8 mouse cellular contexts compared by ENCODE assay signal in genomic region chr5:27737168-27737567, GRCm38 (mm10). TPM values are rescaled to one million over a fixed set of nuclear protein-coding genes. Genes with fewer than 3 reads are reported as not detected.
DNase-seq lines count a peak whose midpoint lies in the region; ATAC-seq lines count a peak whose summit lies in the region.

No protein-coding gene starts in this region.

- H3K27me3 ChIP-seq in embryonic facial prominence, embryonic 13.5 days: no peaks in the 10 kb centered on the region
- no peaks in the 10 kb centered on the region for H3K27me3 ChIP-seq in intestine, embryonic 14.5 days (replicated peaks; ENCODE audit: control insufficient read depth, insufficient read depth, low read length)

- ATAC-seq in embryonic facial prominence, embryonic 13.5 days (ENCODE audit: insufficient number of reproducible peaks, insufficient read depth, low FRiP score, low TSS enrichment, low read depth): peak; percentile 83
- peak; percentile 73 for ATAC-seq in intestine, embryonic 14.5 days (replicated peaks; ENCODE audit: low FRiP score, low TSS enrichment, low read depth)

- H3K4me3 ChIP-seq in embryonic facial prominence, embryonic 13.5 days: no peak overlapping the region
- H3K4me3 ChIP-seq in intestine, embryonic 14.5 days (ENCODE audit: low read depth, low read length): no peak overlapping the region

- H3K4me1 ChIP-seq in embryonic facial prominence, embryonic 13.5 days: no peaks in the 10 kb centered on the region
- no peaks in the 10 kb centered on the region for H3K4me1 ChIP-seq in intestine, embryonic 14.5 days (replicated peaks; ENCODE audit: control insufficient read depth, insufficient read depth, low read length)

- DNase-seq in kidney, adult 18-20 months: peak; percentile 14
- DNase-seq in kidney, adult 11 months: no peak
- peak; percentile 85 for DNase-seq in NIH3T3 (ENCODE audit: low read depth)
- DNase-seq in intestine, embryonic 14.5 days (ENCODE audit: low spot score): peak; percentile 86
- DNase-seq in lung, adult 18-20 months: peak; percentile 7 to 13
- DNase-seq in ovary, adult 18-20 months (ENCODE audit: low spot score): peak; percentile 20
- DNase-seq in frontal cortex, postnatal 14 days (ENCODE audit: low spot score in 2 of 2): no peak

- no peak overlapping the region for H3K27ac ChIP-seq in embryonic facial prominence, embryonic 13.5 days
- H3K27ac ChIP-seq in intestine, embryonic 14.5 days (ENCODE audit: low read depth): no peak overlapping the region

- 2% methylated on average over 3 of the region's 3 CpGs for WGBS in embryonic facial prominence, embryonic 13.5 days
- 9% methylated on average over 3 of the region's 3 CpGs for WGBS in intestine, embryonic 14.5 days

- peaks cover 19% of the 10 kb centered on the region for H3K36me3 ChIP-seq in embryonic facial prominence, embryonic 13.5 days
- peaks cover 7% of the 10 kb centered on the region for H3K36me3 ChIP-seq in intestine, embryonic 14.5 days (ENCODE audit: control insufficient read depth, insufficient read depth, low read length)

- H3K4me2 ChIP-seq in embryonic facial prominence, embryonic 13.5 days: no peak overlapping the region
- H3K4me2 ChIP-seq in intestine, embryonic 14.5 days (ENCODE audit: low read length): no peak overlapping the region

- no peaks in the 10 kb centered on the region for H3K9me3 ChIP-seq in embryonic facial prominence, embryonic 13.5 days
- H3K9me3 ChIP-seq in intestine, embryonic 14.5 days (ENCODE audit: control insufficient read depth, low read length): no peaks in the 10 kb centered on the region

- H3K9ac ChIP-seq in embryonic facial prominence, embryonic 13.5 days: no peak overlapping the region
- H3K9ac ChIP-seq in intestine, embryonic 14.5 days (ENCODE audit: low read length): no peak overlapping the region

RNA-seq across cellular contexts. Expression of gene Paxip1, which starts 54.3 kb away (rescaled TPM):
- 36.0 and 41.6 TPM in 2 replicates for polyA plus RNA-seq in embryonic facial prominence, embryonic 13.5 days (2015; fragmentation: Nextera tagmentation; extraction: Ambion mirVana)
- polyA plus RNA-seq in intestine, embryonic 14.5 days (2014; fragmentation: Nextera tagmentation; extraction: Ambion mirVana): 42.6 and 43.1 TPM in 2 replicates

Comparison
In these comparisons a context has a peak if more than half of its experiments do, and no peak if none do; other contexts are left out.
1. DNase-seq: peak in kidney, adult 18-20 months (single experiment), NIH3T3 (single experiment), intestine, embryonic 14.5 days (single experiment), lung, adult 18-20 months (2 of 2) and ovary, adult 18-20 months (single experiment); none in kidney, adult 11 months (single experiment) and frontal cortex, postnatal 14 days (0 of 2).